Mouse (Mus musculus) ovary, adult 2 months (tissue): ENCODE results near the gene Npas3. TPM values are rescaled to one million over a fixed set of nuclear protein-coding genes. Genes with fewer than 3 reads are reported as not detected.

Source experiments
- polyA plus RNA-seq: library from polyadenylated mRNA; depleted of rRNA; stranded (reverse); fragments of >200 nt; gene quantifications from 2 replicates; pipeline ENCODE4 v1.2.3, GENCODE M21; 2012; rRNA removed

Gene Npas3
- polyA plus RNA-seq: 1.1 and 1.5 TPM in 2 replicates

GRCm38 (mm10) chr12:53248101-53248727 lies at the start of gene Npas3:
Npas3 (plus strand) TSS chr12:53248677.

